11 mouse cellular contexts compared by ENCODE assay signal in genomic region chr13:54378051-54378450, GRCm38 (mm10). TPM values are rescaled to one million over a fixed set of nuclear protein-coding genes. Genes with fewer than 3 reads are reported as not detected.
A peak's percentile ranks its signal among the peaks of the same experiment; 100 is the strongest.
DNase-seq lines count a peak whose midpoint lies in the region; ATAC-seq and TF ChIP-seq lines count a peak whose summit lies in the region.
"Had no signal": no experiment of that assay in that cellular context is flagged by ENCODE, and none has a peak within 500 bp of the region (broad histone marks: within the 10 kb centered on the region; RNA-seq: fewer than 3 reads in every experiment).

No protein-coding gene starts in this region.

- H3K9me3 ChIP-seq in ES-Bruce4 (replicated peaks; ENCODE audit: control insufficient read depth, insufficient read depth, low read length, poor library complexity, severe bottlenecking) = no peaks in the 10 kb centered on the region
- H3K9me3 ChIP-seq: hindbrain, embryonic 15.5 days had no signal

- no peak overlapping the region for H3K4me3 ChIP-seq in kidney, adult 2 months (ENCODE audit: insufficient read depth, low read depth, low read length)
- no peak overlapping the region for H3K4me3 ChIP-seq in ES-Bruce4 (ENCODE audit: low read depth, low read length)
- H3K4me3 ChIP-seq: embryonic facial prominence, embryonic 10.5 days; hindbrain, embryonic 15.5 days had no signal

- H3K9ac ChIP-seq in ES-Bruce4 (ENCODE audit: low read depth, poor library complexity, severe bottlenecking) = no peak overlapping the region
- H3K9ac ChIP-seq: hindbrain, embryonic 15.5 days had no signal

- no peak overlapping the region for H3K27ac ChIP-seq in kidney, adult 2 months (ENCODE audit: insufficient read depth, low read depth, low read length)
- no peak overlapping the region for H3K27ac ChIP-seq in ES-Bruce4 (ENCODE audit: insufficient read depth, low read length)
- H3K27ac ChIP-seq: embryonic facial prominence, embryonic 10.5 days; hindbrain, embryonic 15.5 days had no signal

- H3K27me3 ChIP-seq in kidney, adult 2 months (replicated peaks; ENCODE audit: control insufficient read depth, insufficient read depth, low read length) = no peaks in the 10 kb centered on the region
- H3K27me3 ChIP-seq in ES-Bruce4 (ENCODE audit: control insufficient read depth, insufficient read depth, low read length, poor library complexity, severe bottlenecking) = no peaks in the 10 kb centered on the region

- no peak for DNase-seq in kidney, adult 2 months
- no peak for DNase-seq in kidney, adult 18-20 months
- peak; percentile 37 for DNase-seq in 3T3-L1 (ENCODE audit: low read depth, low spot score)
- peak; percentile 46 to 53 for DNase-seq in cerebellum, postnatal 36 days
- DNase-seq in urinary bladder, postnatal 36 days (ENCODE audit: low spot score in 2 of 2) = no peak
- no peak for DNase-seq in embryo, embryonic 11 days
- DNase-seq: gastrocnemius, postnatal 10 days had no signal

- TF ChIP-seq EP300 in ES-Bruce4 (IDR thresholded peaks at IDR 0.05; ENCODE audit: insufficient read depth, low read depth, low read length) = no peak

- ATAC-seq in granulocyte monocyte progenitor cell, adult 5-6 weeks (replicated peaks; ENCODE audit: poor library complexity, severe bottlenecking) = no peak

- WGBS in kidney, adult 2 months = 68% methylated on average over 3 of the region's 3 CpGs

- 0 out of 2 replicates have a peak, but pooled peaks have one; percentile 36 for TF ChIP-seq CTCF in kidney, adult 2 months (conservative IDR thresholded peaks at IDR 0.05; ENCODE audit: insufficient read depth, insufficient read length, low read depth, low read length)
- TF ChIP-seq CTCF in ES-Bruce4 (IDR thresholded peaks at IDR 0.05; ENCODE audit: low read depth, low read length) = peak; percentile 65

- no peak for TF ChIP-seq POLR2A in kidney, adult 2 months (IDR thresholded peaks at IDR 0.05; ENCODE audit: low read depth, low read length)
- TF ChIP-seq POLR2A in ES-Bruce4 (IDR thresholded peaks at IDR 0.05; ENCODE audit: insufficient read depth, low read length) = no peak

- H3K4me1 ChIP-seq in kidney, adult 2 months (ENCODE audit: control insufficient read depth, insufficient read depth, low read length) = no peaks in the 10 kb centered on the region
- no peaks in the 10 kb centered on the region for H3K4me1 ChIP-seq in ES-Bruce4 (ENCODE audit: control insufficient read depth, insufficient read depth, low read length)

- H3K36me3 ChIP-seq in kidney, adult 2 months (ENCODE audit: control insufficient read depth, insufficient read depth, low read length) = no peaks in the 10 kb centered on the region
- no peaks in the 10 kb centered on the region for H3K36me3 ChIP-seq in ES-Bruce4 (ENCODE audit: control insufficient read depth, insufficient read depth, low read length, poor library complexity, severe bottlenecking)
- H3K36me3 ChIP-seq: hindbrain, embryonic 15.5 days had no signal

RNA-seq across cellular contexts. Expression of gene Cplx2, which starts 6.9 kb away (rescaled TPM):
- polyA plus RNA-seq in kidney, adult 2 months (2012; rRNA removed) = 11.8 and 15.5 TPM in 2 replicates
- 1.9 and 2.0 TPM in 2 replicates for polyA plus RNA-seq in ES-Bruce4 (2011; ENCODE audit: insufficient read depth, insufficient read length, low read depth, missing spikeins)
- not detected in 2 replicates for total RNA-seq in granulocyte monocyte progenitor cell, adult 5-6 weeks (2014; fragmentation: Nextera tagmentation)
- total RNA-seq in granulocyte monocyte progenitor cell, adult 5-6 weeks (2017) = not detected in 2 replicates

Comparison
In these comparisons a context has a peak if more than half of its experiments do, and no peak if none do; other contexts are left out.
1. DNase-seq: peak in 3T3-L1 (single experiment) and cerebellum, postnatal 36 days (2 of 2); none in kidney, adult 2 months (single experiment), kidney, adult 18-20 months (single experiment), urinary bladder, postnatal 36 days (0 of 2) and embryo, embryonic 11 days (single experiment).